Mouse (Mus musculus): ENCODE measurements at regions not wholly inside any gene's neighbourhood (a gene's known extent, or its start where the extent isn't known, plus 50 kb on each side); places are given as distances from the start of the nearest gene placed in this dataset.
"Not testable (repeated sequence)": the region's sequence is repeated elsewhere in the genome, so short reads cannot be mapped to it uniquely, and the experiment has no call there.

- DNase-seq (ENCODE audit: low spot score), result no peak
Measured at GRCm38 (mm10) chr14:18511094-18511493, 179.4 kb upstream of the Ube2e1 start.

DNA sequence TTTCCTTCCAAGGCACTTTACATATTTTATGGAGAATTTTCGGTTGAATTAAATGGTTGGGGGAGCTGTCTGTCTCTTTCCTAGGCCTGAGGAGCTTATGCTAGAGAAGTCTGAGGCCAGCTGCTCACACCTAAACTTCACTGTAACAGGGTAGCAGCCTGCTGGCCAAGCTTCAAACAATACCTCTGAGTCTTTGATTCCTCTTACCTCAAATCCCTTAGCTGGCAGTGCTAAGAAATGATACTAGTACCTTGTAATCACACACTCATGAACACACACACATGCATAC lies 176.6 kb upstream of the Ube2e1 start:
- DNase-seq (ENCODE audit: low spot score), result no peak

DNA sequence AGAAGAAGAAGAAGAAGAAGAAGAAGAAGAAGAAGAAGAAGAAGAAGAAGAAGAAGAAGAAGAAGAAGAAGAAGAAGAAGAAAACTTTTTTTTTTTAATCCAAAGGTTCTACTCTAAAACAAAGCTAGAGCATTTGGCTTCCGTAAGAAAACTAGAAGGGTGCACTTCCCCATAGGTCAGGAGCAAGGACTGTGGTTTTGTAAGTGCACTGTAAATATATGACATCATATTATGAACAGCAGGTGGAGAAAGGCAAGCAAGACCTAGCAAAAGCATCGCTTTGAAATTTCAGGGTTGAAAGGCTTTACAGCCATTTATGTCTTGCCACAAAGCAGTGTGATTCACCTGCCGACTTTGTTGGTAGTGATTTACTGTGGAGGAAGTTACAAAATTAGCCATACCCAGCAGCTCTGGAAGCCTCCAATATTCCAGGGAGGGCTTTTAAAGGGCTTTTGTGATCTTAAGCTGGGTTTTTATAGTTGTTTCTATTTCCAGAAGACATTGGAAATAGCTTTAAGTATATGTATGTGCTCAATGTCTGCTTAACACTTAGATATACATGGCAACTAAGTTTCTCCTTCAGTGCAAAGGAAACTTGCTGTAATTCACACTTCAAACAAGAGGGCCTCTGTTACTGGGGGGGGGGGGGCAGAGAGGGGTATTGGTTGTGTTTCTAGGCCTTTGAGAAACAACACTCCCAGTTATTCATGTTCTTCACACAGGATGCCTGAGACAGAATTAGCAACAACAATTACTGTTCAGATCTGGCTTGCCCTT lies 176.1 kb upstream of the Ube2e1 start:
- DNase-seq (ENCODE audit: low spot score), result no peak

GRCm38 (mm10) chr14:18506168-18506567 lies 174.5 kb upstream of the Ube2e1 start:
- no peak for DNase-seq (ENCODE audit: low spot score)

DNA sequence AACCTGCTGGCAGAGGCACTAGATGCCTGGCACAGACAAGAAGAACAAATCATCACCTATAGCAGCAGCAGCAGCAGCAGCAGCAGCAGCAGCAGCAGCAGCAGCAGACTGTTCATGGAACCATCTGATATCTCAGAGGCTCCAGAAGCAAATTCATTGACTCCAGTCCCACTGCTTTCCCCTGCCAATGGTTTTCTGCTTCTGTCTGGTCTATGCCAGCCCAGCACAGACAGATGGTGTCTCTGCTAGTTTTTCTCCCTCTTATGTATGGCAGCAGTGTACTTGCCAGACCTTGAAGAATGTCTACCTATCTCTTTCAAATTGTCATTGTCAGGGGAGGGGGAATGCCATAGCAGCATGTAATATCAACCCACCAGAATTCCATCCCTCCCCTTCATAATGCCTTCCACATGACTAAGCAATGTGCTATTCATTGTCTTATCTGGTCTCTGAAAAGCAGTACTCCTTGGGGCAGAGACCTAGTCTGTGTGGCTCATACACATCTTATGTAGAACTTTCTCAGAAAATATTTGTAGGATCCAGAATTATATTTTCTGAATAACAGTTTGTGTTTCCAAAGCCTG lies 168.7 kb upstream of the Ube2e1 start:
- no peak for DNase-seq (ENCODE audit: low spot score)

GRCm38 (mm10) chr14:18494048-18494447 lies 162.4 kb upstream of the Ube2e1 start:
- no peak for DNase-seq (ENCODE audit: low spot score)

GRCm38 (mm10) chr14:18486132-18486800 lies 154.6 kb upstream of the Ube2e1 start:
- DNase-seq (ENCODE audit: low spot score), result no peak

GRCm38 (mm10) chr14:18485526-18485925 lies 153.9 kb upstream of the Ube2e1 start:
- no peak for DNase-seq (ENCODE audit: low spot score)

DNA sequence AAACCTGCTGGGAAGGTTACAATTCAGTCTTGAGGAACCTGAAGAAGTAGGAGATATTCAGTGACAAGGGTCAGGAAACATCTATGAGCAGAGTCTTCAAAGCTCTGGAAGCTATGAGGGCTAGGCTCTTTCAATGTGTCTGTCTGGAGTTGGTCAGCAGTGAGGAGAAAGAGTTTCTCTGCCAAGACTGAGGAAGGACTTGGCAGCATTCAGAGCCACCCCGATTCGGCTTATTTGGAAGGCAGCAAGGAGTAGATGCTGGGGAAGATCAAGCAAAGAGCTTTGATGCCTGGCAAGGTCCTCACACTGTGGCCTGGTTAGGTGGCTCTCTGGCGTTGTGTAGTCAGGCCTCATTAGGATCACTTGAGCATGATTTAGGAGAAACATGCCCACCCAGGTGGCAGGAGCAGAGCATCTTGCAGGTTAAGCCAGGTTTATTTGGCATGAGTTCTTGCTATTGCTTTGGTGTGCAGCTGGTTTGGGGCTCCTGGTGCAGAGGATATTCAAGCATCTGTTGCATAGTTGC lies 145.2 kb upstream of the Ube2e1 start:
- DNase-seq (ENCODE audit: low spot score), result no peak

GRCm38 (mm10) chr14:18468611-18469010 lies 137.0 kb upstream of the Ube2e1 start:
- peak; percentile 45 for DNase-seq (ENCODE audit: low spot score)

DNA sequence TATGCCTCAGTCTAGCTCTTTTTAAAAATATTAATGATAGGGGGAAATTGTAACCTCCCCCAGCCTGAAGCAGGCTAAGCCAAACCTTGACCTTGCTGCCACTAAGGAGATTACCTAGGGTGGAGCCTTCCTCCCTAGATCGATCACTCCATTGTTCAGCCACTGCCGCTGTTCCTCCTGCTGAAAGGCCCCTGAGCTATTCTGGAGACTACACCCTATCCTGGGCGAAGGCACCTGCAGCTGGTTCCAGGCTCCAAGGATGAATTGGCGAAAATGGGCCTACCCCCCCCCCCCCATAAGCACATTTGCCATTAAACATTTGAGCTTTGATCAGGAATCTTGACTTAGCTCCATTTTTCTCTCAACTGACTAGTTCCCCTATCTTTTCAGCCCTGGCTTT lies 135.2 kb upstream of the Ube2e1 start:
- not testable (repeated sequence) for DNase-seq (ENCODE audit: low spot score)

GRCm38 (mm10) chr14:18464199-18464598 lies 132.5 kb upstream of the Ube2e1 start:
- not testable (repeated sequence) for DNase-seq (ENCODE audit: low spot score)

GRCm38 (mm10) chr14:18463230-18463873 lies 131.7 kb upstream of the Ube2e1 start:
- DNase-seq (ENCODE audit: low spot score), result no peak

- no peak for DNase-seq (ENCODE audit: low spot score)
Measured at GRCm38 (mm10) chr14:18462381-18462780, 130.7 kb upstream of the Ube2e1 start.

- no peak for DNase-seq (ENCODE audit: low spot score)
Measured at GRCm38 (mm10) chr14:18448666-18449065, 117.0 kb upstream of the Ube2e1 start.

DNA sequence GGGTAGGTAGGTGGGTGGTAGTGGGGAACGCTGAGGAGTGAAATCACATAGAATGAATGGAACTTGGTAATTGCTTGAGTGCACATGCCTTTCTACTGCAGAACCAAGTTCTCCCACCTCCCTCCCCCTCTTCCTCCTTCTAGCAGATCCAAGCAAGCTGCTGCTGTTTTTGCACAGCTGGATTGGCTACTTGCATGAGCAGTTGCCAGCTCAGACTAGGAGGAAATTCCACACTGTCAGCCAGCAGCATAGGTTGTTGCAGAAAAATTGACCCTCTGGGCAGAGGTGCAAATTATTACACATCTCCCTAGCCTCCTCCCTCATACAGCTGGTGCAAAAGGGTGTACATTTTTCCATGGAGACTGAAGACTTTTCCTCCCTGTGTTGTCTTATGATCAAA lies 112.8 kb upstream of the Ube2e1 start:
- no peak for DNase-seq (ENCODE audit: low spot score)

DNA sequence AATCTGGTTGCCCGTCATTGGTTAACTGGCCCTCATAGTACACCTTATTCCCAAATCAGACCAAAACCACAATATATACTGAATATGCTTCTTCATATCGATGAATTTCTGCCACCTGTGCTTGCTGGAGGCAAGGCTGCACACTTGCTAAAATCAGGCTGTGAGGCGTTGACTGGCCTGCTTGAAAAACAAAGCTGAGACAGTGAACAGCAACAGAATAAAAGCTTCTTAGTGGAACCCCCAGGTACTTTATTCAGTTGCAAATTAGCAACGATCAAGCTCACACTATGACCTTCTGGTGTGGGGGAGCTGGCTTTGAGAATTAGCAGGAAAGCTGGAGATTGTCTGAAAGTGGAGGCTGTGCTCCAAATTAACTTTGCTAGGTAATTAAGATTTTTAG lies 97.3 kb upstream of the Ube2e1 start:
- DNase-seq (ENCODE audit: low spot score), result not testable (repeated sequence)

DNA sequence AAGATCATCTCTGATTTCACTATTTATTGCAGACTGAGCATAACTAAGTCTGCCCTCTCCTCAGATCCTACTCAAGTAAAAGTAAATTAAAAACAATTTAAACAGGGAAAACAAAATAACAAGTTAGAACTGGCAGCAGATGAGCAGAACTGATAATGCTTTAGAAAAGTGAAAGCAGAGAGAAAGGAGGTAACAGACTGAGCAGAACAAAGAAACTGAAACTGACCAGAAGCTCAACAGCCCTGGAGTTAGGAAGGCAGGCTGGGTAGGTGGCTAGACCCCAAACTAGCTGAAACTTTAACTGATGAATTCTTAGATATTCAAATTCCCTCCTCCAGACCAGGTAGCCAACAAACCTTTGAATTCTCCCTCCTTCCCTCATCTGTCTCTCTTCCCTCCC lies 94.2 kb upstream of the Ube2e1 start:
- DNase-seq (ENCODE audit: low spot score), result no peak

GRCm38 (mm10) chr14:18416839-18417238 lies 85.2 kb upstream of the Ube2e1 start:
- no peak for DNase-seq (ENCODE audit: low spot score)

GRCm38 (mm10) chr14:18416319-18416718 lies 84.7 kb upstream of the Ube2e1 start:
- DNase-seq (ENCODE audit: low spot score), result no peak

DNA sequence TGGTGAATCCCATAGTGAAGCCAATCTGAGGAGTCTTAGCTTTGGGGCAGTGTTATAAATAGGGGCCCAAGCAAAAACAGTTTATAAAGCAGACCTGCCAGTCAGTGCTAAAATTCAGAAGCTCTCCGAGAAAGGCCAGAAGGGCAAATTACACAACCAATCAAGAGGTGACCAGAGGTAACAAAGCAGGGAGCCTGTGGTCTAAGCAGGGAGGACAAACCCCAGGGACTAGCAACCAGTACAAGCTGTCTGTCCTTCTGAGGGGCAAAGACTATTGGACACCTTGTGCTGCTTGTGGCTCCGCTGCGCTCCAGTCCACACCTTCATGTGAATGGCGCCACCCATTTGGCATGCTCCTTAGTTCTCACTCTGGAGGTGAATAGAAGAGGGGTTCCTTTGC lies 67.3 kb upstream of the Ube2e1 start:
- no peak for DNase-seq (ENCODE audit: low spot score)

DNA sequence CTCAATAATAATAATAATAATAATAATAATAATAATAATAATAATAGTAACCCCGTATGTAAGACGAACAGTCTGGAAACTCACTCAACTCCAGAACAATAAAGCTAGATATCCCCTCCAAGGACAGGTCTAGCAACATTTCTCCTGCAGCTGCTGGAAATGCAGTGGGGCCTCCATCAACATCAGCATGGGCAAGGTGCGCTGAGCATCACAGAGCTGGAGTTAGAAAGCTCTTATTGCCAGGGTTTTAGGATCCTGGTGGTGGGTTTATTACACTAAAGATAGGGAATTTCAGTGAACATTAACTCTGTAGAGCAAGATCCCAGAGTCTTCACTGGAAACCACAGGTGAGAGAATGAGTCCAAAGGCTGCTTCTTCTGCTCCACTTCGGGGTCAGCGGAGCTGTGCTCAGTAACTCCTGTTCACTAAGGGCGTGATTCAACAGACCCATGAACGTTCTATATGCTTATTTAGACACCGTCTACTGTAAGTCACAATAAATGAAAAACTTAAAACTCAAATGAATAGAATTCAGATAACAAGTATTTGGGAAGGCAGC lies 64.6 kb upstream of the Ube2e1 start:
- no peak for DNase-seq (ENCODE audit: low spot score)

All from urinary bladder, postnatal 25 days (tissue).